Mouse (Mus musculus): ENCODE data around the gene Nrgn.
A peak's percentile ranks its signal among the peaks of the same experiment; 100 is the strongest.

The Nrgn gene

GRCm38 (mm10) chr9:37527396-37528224, 25.1 kb downstream of the Nrgn start, which contains the start of gene Esam:
Gene Esam (plus strand): TSS chr9:37528078.
- DNase-seq: peak; percentile 90 to 91

DNA sequence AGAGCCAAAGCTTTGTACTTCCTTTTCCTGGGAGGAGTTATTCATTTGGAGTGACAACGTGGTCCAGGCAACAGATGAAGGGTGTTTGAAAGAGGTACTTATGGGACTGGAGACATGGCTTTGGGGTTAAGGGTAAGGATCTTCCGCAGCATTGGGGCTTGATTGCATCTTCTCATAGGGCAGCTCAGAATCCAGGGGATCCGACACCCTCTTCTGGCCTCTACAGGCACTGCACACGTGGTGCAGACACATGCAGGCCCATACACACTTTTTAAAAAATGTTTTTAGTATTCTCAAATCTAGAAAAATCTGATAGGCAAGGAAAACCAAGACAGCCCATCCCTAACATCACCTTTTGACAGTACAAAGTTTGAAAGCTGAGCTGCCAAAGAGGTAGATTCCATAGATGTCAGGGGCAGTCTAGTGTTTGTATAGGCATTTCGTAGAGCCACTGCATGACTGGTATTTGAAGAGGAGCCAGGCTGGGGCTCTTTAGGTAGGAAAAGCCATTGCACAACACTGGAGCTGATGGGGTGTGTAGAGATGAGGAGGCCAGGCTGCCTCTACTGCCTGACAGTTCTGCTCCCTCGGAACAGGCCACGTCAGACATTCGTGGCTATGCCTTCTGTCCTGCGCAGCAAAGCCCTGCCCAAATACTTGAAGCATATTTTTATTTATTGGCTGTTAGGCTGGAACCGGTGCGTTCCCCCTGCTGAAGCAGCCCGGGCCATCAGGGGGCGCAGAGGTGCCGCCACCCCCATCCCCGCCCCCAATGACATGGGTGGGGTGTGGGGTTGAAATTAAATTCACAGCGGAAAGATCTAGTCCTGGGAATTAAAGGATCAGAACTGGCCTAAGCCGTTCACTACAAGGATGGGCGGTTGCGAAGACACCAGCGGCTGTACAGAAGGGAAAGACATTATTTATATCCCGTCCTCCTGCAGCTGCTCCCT, 26.0 kb downstream of the Nrgn start:
- peak; percentile 65 to 81 for DNase-seq

DNA sequence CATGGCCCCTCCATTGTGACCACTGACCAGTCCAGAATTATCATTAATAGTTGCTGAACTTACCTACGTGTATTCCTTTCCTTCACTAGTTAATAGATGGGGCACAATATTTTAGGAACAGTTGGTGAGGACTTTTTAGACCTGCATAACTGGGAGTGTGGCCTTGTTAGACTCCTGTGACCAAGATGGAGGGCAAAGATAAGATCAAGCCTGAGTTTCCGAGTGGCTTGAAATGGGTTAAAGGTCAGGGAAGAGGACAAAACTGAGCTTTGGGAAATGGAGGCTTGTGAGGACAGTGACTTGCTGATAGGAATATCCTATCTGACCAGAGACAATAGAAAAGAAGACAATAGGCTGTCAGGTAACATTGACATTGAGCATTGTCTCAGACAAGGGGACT, 27.2 kb downstream of the Nrgn start:
- no peak for DNase-seq

DNA sequence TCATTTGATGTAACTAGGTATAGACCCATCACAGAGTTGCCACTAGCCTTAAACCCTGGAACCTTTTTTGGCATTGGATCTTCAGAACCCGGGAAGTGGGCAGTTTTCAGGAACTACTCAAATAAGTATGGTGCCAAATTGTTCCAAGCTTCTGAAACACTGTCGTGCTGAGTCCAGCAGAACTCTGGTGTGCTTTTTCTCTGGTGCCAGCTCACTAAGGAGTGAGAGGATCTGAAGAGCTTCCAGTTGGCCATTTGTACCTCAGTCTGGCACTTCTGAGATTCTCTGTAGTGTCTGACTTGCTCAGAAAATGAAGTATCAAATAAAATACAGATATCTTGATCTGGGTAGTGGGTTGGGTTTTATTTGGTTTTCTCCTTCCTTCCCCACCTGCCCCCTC, 32.7 kb downstream of the Nrgn start:
- DNase-seq: no peak

DNA sequence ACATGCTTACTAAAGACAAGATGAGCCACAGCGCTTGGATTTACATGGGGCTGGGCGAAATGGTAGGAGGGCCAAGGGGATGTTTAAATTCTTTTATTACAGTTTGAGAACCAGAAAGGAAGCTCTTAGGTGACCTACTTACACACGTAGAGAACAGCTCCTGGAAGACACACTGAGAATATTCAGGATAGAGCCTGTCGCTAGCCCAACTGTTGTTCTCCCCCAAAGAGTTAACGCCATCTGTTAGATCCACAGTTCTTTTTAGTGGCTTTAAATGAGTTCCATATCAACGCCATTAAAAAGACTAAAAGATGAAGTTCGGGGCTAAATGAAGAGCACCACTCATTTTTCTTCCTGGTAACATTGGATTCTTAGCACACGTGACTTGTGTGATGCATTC, 33.7 kb downstream of the Nrgn start:
- no peak for DNase-seq

- DNase-seq: no peak
Observed at GRCm38 (mm10) chr9:37517467-37517866, 35.2 kb downstream of the Nrgn start.

- no peak for DNase-seq
Observed at GRCm38 (mm10) chr9:37514456-37514855, 38.2 kb downstream of the Nrgn start.

DNA sequence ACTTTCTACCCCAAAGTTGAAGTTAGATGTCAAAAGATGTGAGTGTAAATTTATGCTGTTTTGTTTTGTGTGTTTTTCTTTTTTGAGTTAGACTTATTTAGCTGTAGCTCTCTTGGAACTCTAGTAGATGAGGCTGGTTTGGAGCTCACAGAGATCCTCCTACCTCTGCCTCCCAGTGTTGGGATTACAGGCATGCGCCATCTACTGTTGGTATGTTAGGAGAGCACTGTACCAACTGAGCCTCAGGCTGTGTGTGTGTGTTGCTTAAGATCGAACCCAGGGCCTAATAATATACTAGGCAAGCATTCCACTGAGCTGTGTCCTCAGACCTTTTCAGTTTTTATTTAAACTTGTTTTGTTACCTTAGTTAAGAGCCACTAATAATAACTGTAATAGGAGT, 40.6 kb downstream of the Nrgn start:
- DNase-seq: no peak

DNA sequence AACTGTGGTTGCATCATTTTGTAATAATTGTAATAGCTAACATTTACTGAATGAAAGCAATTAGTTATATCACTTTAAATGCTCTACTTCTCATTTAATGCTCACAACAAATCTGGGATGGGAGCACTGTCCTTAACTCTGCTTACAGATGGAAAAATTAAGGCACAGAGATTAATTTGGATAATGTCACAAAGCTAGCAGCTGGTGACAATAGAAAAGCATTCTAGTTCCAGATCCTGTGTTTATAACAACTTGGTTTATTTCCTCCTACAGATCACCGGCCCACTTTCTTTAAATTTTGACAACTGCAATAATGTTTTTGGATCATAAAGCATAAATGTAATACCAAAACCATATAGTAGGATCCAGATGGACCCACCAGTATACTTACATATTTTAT, 46.7 kb downstream of the Nrgn start:
- DNase-seq: no peak

- DNase-seq: no peak
Observed at GRCm38 (mm10) chr9:37504348-37504747, 48.4 kb downstream of the Nrgn start.

DNA sequence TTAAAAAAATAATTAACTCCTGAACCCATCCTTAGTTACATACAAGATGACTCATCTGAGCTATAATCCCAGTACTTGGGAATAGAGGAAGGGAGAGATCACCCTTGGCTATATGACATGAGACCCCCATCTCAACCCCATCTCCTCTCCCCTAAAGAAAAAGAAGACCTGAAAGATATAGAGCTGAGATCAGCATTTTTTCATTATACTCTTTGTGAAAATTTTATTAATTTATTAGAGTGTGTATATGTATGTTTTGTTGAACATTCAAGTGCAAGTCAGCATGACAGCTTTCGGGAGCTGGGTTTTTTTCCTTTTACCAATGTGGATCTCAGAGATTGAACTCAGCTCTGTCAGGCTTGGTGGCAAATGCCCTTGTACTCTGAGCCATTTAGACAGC, 51.5 kb downstream of the Nrgn start:
- DNase-seq: no peak

DNA sequence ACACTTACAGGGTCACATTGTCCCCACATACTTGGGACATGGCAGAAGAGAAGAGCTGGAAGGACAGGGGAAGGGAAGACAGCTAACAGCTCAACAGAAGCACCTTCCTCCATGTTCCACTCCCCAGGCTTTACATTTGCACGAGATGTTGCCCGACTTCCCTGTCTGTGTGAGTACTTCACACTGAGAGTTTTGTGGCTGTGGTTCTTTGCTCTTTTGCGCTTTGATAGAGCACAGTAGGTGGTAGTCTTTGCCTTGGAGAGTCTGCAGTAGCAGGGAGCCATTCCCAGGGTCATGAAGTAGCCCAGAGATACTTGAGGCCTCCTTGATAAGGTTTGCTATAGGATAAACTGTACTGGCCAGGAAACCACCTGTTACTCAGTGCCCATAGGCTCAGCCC, 52.5 kb downstream of the Nrgn start:
- no peak for DNase-seq

- no peak for DNase-seq
Observed at GRCm38 (mm10) chr9:37496325-37496724, 56.4 kb downstream of the Nrgn start.

GRCm38 (mm10) chr9:37495761-37496160, 56.9 kb downstream of the Nrgn start:
- peak in 1 of 2 experiments; percentile 15 for DNase-seq

Data from lung, postnatal 4 days (tissue).